ENCODE assay signal across 16 mouse cellular contexts in genomic region chr9:29796281-29796680, GRCm38 (mm10).
"Had no signal": no experiment of that assay in that cellular context is flagged by ENCODE, and none has a peak within 500 bp of the region (broad histone marks: within the 10 kb centered on the region; RNA-seq: fewer than 3 reads in every experiment).

No protein-coding gene starts in this region.

- H3K4me2 ChIP-seq: liver, embryonic 13.5 days; midbrain, embryonic 12.5 days; midbrain, embryonic 15.5 days; neural tube, embryonic 12.5 days; neural tube, embryonic 15.5 days; stomach, embryonic 15.5 days had no signal

- H3K27me3 ChIP-seq: liver, embryonic 13.5 days; midbrain, embryonic 15.5 days; neural tube, embryonic 12.5 days; neural tube, embryonic 15.5 days; stomach, embryonic 15.5 days had no signal

- H3K27ac ChIP-seq: kidney, postnatal 0 days; left cerebral cortex, adult 2 months; liver, embryonic 13.5 days; midbrain, embryonic 12.5 days; midbrain, embryonic 15.5 days; neural tube, embryonic 12.5 days; neural tube, embryonic 15.5 days; stomach, embryonic 15.5 days had no signal

- DNase-seq: kidney, postnatal 25 days; liver, embryonic 13.5 days; lung, adult 2 months; lung, postnatal 14 days; lung, postnatal 4 days; retina, postnatal 1 day; right cerebral cortex, postnatal 25 days; spleen, adult 18-20 months; thymus, postnatal 25 days had no signal

- H3K4me3 ChIP-seq: left cerebral cortex, adult 2 months; liver, embryonic 13.5 days; midbrain, embryonic 12.5 days; midbrain, embryonic 15.5 days; neural tube, embryonic 12.5 days; neural tube, embryonic 15.5 days; stomach, embryonic 15.5 days had no signal

- H3K4me1 ChIP-seq: liver, embryonic 13.5 days; midbrain, embryonic 15.5 days; neural tube, embryonic 12.5 days; stomach, embryonic 15.5 days had no signal

- H3K9me3 ChIP-seq: liver, embryonic 13.5 days; midbrain, embryonic 12.5 days; midbrain, embryonic 15.5 days; neural tube, embryonic 12.5 days; neural tube, embryonic 15.5 days; stomach, embryonic 15.5 days had no signal

- ATAC-seq: midbrain, embryonic 15.5 days had no signal

- H3K36me3 ChIP-seq: liver, embryonic 13.5 days; midbrain, embryonic 12.5 days; midbrain, embryonic 15.5 days; neural tube, embryonic 12.5 days; neural tube, embryonic 15.5 days; stomach, embryonic 15.5 days had no signal

- H3K9ac ChIP-seq: liver, embryonic 13.5 days; midbrain, embryonic 12.5 days; midbrain, embryonic 15.5 days; neural tube, embryonic 12.5 days; neural tube, embryonic 15.5 days; stomach, embryonic 15.5 days had no signal
